Mouse (Mus musculus): ENCODE results near the gene Kcnk3.

Gene Kcnk3

DNA sequence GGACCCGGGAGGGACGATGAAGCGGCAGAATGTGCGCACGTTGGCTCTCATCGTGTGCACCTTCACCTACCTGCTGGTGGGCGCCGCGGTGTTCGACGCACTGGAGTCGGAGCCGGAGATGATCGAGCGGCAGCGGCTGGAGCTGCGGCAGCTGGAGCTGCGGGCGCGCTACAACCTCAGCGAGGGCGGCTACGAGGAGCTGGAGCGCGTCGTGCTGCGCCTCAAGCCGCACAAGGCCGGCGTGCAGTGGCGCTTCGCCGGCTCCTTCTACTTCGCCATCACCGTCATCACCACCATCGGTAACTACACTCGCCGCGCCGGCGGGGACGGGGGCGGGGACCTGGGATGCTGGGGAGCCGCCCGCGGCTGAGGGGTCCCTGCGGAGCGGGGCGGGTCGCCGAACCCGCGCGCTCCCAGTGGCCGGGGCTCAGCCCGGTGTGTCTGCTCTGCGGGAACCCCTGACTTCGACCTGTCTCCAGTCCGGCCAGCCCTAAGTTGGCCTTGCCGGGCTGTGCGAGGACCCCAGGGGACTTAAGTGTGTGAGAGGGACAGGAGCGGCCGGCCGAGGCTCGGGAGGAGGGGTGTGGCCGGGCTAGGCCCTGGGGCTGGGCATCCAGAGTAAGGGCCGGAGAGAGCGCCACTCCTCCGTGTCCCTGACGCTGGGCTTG, 465 bp downstream of the Kcnk3 start:
- no peak for DNase-seq (ENCODE audit: low spot score)

DNA sequence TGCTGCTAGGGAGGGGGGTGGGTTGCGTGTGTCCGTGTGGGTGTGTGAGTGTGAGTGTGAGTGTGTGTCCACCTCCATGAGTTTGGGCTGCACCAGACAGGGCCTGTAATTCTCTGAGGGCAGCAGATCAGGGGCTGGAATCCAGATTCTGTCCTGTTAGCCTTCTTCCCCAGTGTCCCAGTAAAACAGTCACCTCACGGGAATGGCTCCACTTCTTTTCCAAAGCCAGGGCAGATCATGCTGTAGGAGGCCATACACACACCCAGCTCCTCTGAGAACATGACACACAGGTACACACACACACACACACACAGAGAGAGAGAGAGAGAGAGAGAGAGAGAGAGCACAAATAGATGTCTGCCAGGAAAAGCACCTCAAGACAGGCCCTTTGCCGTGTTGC, 1.1 kb downstream of the Kcnk3 start:
- no peak for DNase-seq (ENCODE audit: low spot score)

DNA sequence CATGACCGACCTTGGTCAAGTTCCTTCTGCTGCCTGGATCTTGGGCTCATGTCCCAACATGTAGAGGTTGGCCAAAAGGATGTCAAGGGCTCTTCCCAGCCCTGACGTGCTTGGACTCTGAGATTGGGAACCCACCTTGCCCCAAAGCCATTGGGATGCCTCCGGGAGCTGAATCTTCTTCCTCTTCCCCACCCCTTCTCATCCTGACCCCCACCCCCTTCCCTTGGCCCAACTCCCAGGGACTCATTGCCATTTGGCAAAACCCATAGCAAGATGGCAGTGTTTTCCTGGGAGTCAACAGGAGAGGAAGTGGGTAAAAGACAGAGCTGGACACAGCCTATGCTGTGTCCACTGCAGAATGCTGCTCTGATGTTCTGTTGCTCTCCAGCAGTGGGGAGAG, 1.6 kb downstream of the Kcnk3 start:
- no peak for DNase-seq (ENCODE audit: low spot score)

GRCm38 (mm10) chr5:30590231-30590630, 2.3 kb downstream of the Kcnk3 start:
- no peak for DNase-seq (ENCODE audit: low spot score)

DNA sequence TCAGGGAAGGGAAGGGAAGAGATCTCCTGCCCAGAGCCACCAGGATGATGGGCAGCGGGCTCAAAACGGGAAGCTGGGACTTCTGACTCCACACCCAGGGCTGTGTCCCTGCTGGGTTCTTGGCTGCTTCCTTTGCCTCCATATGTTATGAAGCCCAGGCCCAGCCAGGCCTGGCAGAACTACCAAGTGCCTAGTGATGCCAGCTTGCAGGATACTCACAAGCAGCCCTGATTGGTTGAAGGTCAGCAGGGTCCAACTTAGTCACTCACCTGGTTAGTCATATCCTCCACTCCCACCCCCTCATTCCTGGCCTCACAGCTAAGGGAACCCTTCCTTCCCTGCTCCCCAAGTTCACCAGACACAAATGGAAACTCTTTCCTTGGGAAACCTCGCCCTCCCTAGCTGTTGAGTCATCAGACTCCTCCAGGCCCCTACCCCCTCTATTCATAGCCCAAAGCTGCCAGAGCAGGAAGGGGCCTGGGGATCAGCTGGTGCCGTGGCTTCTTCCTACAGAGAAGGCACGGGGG, 3.3 kb downstream of the Kcnk3 start:
- DNase-seq (ENCODE audit: low spot score), result no peak

- DNase-seq (ENCODE audit: low spot score), result no peak
These were observed 3.8 kb downstream of the Kcnk3 start for GRCm38 (mm10) chr5:30591786-30592185.

GRCm38 (mm10) chr5:30592279-30592980, 4.5 kb downstream of the Kcnk3 start:
- DNase-seq (ENCODE audit: low spot score), result no peak

GRCm38 (mm10) chr5:30593360-30593759, 5.4 kb downstream of the Kcnk3 start:
- DNase-seq (ENCODE audit: low spot score), result no peak

GRCm38 (mm10) chr5:30593811-30594504, 6.0 kb downstream of the Kcnk3 start:
- DNase-seq (ENCODE audit: low spot score), result no peak

DNA sequence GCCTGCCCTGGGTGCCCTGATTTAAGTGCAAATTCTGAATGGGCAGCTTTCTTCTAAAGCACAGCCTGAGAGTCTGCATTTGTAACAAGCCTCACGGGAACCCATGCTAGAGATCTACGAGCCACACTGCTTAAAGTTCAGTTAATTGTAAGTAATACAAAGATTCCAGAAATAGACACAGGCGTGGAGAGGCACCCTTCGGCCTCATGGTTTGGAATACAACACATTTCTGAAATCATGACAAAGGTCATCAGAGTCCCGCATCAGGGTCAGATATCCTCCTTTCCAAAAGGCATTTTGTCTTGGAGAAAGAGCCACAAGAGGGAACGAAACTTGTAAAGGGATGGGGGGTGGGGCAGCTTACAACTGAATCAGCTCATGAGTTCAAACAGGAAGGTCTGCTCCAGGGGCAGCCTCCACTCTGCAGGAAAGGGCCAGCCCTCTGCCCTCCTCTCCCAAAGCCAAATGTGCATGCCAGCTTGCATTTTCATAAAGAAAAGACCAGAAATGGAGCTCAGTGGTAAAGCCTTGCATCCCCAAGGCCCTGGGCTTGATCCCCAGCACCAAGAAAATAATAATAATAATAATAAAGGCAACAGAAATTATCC, 7.1 kb downstream of the Kcnk3 start:
- DNase-seq (ENCODE audit: low spot score), result no peak

- DNase-seq (ENCODE audit: low spot score), result no peak
These were observed 13.4 kb downstream of the Kcnk3 start for GRCm38 (mm10) chr5:30601397-30601796.

DNA sequence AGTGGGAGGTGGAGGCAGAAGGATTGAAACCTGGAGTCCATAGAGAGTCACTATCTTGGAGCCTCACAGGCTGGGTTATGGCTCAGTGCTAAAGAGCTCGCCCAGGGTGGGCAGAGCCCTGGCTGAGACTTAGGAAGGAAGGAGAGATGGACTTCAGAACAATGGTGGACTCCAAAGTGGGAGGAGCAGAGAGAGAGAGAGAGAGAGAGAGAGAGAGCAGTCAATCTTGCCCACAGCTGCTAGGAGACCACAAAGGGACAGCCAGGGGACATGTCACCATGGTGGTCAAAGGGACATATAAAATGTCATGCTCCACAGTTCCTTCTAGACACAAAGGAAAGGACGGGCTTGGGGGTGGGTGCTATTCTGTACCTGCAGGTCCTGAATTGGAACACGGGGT, 15.3 kb downstream of the Kcnk3 start:
- no peak for DNase-seq (ENCODE audit: low spot score)

- DNase-seq (ENCODE audit: low spot score), result no peak
These were observed 16.0 kb downstream of the Kcnk3 start for GRCm38 (mm10) chr5:30603926-30604325.

- DNase-seq (ENCODE audit: low spot score), result no peak
These were observed 16.8 kb downstream of the Kcnk3 start for GRCm38 (mm10) chr5:30604769-30605188.

DNA sequence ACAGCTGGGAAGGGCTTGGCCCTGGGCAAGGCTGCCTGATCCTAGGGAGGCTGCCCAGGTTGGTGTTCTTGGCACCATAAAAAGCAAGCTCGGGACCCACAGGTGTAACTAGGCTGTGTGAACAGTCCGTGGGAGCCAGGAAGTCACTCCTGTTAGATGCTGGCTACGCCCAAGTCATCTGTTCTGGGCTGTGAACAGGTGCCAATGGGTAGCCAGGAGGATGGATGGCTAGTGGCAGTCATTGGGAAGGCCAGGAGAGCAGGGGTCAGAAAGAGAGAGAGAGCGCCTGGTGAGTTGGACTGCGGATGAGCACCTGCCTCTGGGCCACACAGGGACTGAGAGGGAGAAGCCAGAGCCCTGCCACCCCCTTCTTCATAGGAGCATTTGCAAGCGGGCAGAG, 17.7 kb downstream of the Kcnk3 start:
- DNase-seq (ENCODE audit: low spot score), result no peak

DNA sequence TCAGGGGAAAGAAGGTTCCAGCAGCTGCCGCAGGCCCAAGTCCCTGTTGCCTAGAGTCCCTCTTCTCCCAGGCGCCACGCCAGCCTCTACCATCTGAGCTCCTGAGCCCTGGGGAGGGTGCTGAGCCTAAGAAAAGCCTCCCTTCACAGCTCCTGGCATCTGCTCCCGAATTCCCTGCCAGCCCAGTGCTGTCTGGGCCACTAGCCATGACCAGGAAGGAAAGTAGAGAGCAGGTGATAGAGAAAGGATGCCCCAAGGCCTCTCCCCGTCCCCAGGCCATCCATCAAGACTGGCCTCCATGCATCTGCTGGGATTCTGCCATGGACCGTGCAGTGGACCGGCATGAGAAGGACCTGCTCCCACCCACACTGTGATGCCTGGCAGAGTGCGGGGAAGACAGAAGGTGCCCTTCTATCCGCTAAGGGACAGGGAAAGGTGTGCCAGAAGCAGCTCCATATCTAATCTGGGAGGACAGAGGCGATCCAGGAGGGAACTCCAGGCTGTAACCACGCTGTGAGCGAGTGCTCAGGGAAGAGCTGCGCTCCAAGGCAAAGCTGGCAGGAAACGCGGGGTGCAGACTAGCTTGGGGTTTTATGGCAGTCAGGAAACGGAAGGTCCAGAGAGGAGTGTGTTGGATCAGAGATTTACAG, 18.6 kb downstream of the Kcnk3 start:
- DNase-seq (ENCODE audit: low spot score), result no peak

DNA sequence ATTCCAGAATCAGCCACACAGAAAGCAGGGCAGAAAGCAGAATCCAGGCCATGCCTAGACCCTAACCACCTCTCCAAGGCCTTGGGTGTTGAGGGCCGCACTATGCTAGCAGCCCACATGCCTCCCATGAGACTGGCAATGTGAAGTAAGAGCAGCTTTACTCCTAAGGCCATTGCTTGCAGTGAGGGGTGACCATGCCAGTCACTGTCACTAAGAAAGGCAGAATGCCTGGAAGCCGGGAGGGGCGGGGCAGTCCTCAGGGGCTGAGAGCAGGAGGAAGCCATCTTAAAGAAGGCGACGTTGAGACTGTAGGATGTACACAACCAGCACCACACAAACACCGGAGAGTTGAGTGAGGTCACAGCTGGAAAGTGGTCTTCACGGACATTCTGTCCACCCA, 21.1 kb downstream of the Kcnk3 start:
- no peak for DNase-seq (ENCODE audit: low spot score)

DNA sequence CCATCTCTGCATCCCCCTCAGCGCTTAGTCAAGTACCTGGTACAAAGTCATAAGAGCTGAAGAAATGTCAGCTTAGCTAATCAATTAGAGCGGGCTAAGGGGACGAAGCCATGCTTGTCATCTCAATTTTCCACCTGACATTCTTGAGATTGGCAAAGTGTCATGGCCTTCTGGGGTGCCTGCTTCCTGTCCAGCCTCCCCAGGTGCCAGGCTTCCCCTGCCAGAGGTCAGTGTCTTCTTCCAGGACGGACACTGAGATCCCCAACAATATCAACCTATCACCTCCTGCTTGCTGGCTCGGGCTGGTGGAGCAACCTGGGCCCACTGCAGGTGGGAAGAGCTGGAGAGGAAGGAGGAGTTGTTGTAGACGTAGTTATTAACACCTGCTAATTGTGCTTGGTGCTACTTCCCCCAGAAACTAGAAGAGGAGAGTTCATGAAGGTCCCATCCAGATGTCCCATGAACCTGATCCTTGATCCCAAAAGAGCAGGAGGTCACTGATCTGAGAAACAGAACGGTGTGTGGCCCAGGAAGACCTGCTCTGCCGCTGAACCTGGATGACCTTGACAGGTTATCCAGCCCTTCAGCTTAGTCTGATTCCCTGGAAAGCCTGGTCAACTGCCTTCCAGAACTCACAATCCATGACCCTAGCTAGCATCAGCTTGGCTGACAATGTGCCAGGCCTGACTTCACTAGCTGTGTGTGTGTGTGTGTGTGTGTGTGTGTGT, 22.1 kb downstream of the Kcnk3 start:
- DNase-seq (ENCODE audit: low spot score), result no peak

DNA sequence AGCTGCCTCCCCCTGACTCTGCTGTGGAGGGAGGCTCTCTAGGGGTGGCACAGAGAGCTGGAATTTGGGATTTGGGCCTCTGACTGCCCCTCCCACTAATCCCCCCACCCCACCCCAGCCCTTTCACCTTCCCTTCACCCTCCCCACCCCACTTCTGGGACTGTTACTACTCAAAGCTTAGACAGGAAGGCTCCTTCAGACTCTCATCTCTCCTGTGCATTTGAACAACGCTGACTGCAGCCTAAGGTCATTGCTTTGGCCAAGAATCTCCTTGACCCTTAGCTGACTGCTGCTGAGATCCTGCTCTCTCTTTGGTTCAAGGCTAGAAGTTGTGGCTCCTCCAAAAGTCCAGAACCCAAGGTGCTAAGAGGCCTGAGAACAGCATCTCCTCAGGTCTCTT, 23.1 kb downstream of the Kcnk3 start:
- no peak for DNase-seq (ENCODE audit: low spot score)

GRCm38 (mm10) chr5:30611689-30612088, 23.7 kb downstream of the Kcnk3 start:
- DNase-seq (ENCODE audit: low spot score), result no peak

GRCm38 (mm10) chr5:30612575-30612974, 24.6 kb downstream of the Kcnk3 start:
- DNase-seq (ENCODE audit: low spot score), result no peak
